Mouse (Mus musculus): ENCODE results near the gene Defa33. TPM values are rescaled to one million over a fixed set of nuclear protein-coding genes. Genes with fewer than 3 reads are reported as not detected.
"Not testable (repeated sequence)": the region's sequence is repeated elsewhere in the genome, so short reads cannot be mapped to it uniquely, and the experiment has no call there.

Defa33 gene
- not detected in 2 replicates for polyA plus RNA-seq (2012; ENCODE audit: insufficient read depth, insufficient read length, missing spikeins)

DNA sequence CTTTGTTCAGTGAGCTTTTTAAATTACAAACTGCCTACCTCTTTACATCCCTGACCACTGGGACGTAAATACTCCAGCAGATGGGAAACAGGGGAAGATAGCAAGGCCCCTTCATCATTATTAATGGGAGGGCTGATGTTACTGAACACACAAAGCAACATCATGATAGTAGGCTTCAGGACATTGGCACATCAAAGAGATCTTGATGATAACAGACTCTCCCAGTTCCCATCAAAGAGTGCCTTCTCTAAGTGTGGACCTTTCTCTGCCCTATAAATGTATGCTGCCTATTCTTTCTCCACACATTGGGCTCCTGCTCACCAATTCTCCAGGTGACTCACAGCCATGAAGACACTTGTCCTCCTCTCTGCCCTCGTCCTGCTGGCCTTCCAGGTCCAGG, at the start of gene Defa33:
Gene Defa33 (plus strand): TSS at position 301 of the 400 bp plus-strand sequence.
- H3K4me1 ChIP-seq (ENCODE audit: control insufficient read depth, insufficient read depth, low read length); H3K27ac ChIP-seq (ENCODE audit: insufficient read depth, low read depth, low read length); H3K4me3 ChIP-seq (ENCODE audit: insufficient read depth, low read length): not testable (repeated sequence)

DNA sequence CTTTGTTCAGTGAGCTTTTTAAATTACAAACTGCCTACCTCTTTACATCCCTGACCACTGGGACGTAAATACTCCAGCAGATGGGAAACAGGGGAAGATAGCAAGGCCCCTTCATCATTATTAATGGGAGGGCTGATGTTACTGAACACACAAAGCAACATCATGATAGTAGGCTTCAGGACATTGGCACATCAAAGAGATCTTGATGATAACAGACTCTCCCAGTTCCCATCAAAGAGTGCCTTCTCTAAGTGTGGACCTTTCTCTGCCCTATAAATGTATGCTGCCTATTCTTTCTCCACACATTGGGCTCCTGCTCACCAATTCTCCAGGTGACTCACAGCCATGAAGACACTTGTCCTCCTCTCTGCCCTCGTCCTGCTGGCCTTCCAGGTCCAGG, 13.4 kb upstream of the Defa33 start, which contains the start of gene Defa2:
Gene Defa2 (plus strand): TSS at position 301 of the 400 bp plus-strand sequence.
- H3K4me1 ChIP-seq (ENCODE audit: control insufficient read depth, insufficient read depth, low read length); H3K27ac ChIP-seq (ENCODE audit: insufficient read depth, low read depth, low read length); H3K4me3 ChIP-seq (ENCODE audit: insufficient read depth, low read length): not testable (repeated sequence)

DNA sequence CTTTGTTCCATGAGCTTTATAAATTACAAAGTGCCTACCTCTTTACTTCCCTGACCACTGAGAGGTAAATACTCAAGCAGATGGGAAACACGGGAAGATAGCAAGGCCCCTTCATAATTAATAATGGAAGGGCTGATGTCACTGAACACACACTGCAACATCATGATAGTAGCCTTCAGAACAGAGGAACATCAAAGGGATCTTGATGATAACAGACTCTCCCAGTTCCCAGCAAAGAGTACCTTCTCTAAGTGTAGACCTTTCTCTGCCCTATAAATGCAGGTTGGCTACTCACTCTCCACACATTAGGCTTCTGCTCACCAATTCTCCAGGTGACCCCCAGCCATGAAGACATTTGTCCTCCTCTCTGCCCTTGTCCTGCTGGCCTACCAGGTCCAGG, 35.5 kb downstream of the Defa33 start, which contains the start of gene Defa36:
Gene Defa36 (plus strand): TSS at position 301 of the 400 bp plus-strand sequence.
- H3K4me1 ChIP-seq (ENCODE audit: control insufficient read depth, insufficient read depth, low read length); H3K27ac ChIP-seq (ENCODE audit: insufficient read depth, low read depth, low read length); H3K4me3 ChIP-seq (ENCODE audit: insufficient read depth, low read length): not testable (repeated sequence)

Other genes starting within 250 kb of the Defa33 start
- not detected in 2 replicates for gene Defa22, start 229.5 kb upstream of the Defa33 start, polyA plus RNA-seq (2012; ENCODE audit: insufficient read depth, insufficient read length, missing spikeins)
- not detected in 2 replicates for gene Defa31, start 200.2 kb upstream of the Defa33 start, polyA plus RNA-seq (2012; ENCODE audit: insufficient read depth, insufficient read length, missing spikeins)
- not detected in 2 replicates for gene Gm15293, start 190.2 kb upstream of the Defa33 start, polyA plus RNA-seq (2012; ENCODE audit: insufficient read depth, insufficient read length, missing spikeins)
- not detected in 2 replicates for gene Gm15292, start 142.1 kb upstream of the Defa33 start, polyA plus RNA-seq (2012; ENCODE audit: insufficient read depth, insufficient read length, missing spikeins)
- not detected in 2 replicates for gene Defa27, start 76.3 kb upstream of the Defa33 start, polyA plus RNA-seq (2012; ENCODE audit: insufficient read depth, insufficient read length, missing spikeins)
- gene Defa29, start 64.8 kb upstream of the Defa33 start, polyA plus RNA-seq (2012; ENCODE audit: insufficient read depth, insufficient read length, missing spikeins), result not detected in 2 replicates
- not detected in 2 replicates for gene Defa2, start 13.3 kb upstream of the Defa33 start, polyA plus RNA-seq (2012; ENCODE audit: insufficient read depth, insufficient read length, missing spikeins)
- not detected in 2 replicates for gene Defa36, start 35.6 kb downstream of the Defa33 start, polyA plus RNA-seq (2012; ENCODE audit: insufficient read depth, insufficient read length, missing spikeins)
- gene Gm7849, start 64.7 kb downstream of the Defa33 start, polyA plus RNA-seq (2012; ENCODE audit: insufficient read depth, insufficient read length, missing spikeins), result not detected in 2 replicates
- not detected in 2 replicates for gene Defa20, start 117.4 kb downstream of the Defa33 start, polyA plus RNA-seq (2012; ENCODE audit: insufficient read depth, insufficient read length, missing spikeins)
- gene Defa32, start 137.2 kb downstream of the Defa33 start, polyA plus RNA-seq (2012; ENCODE audit: insufficient read depth, insufficient read length, missing spikeins), result not detected in 2 replicates
- not detected in 2 replicates for gene Defa37, start 173.6 kb downstream of the Defa33 start, polyA plus RNA-seq (2012; ENCODE audit: insufficient read depth, insufficient read length, missing spikeins)
- gene Defa28, start 191.2 kb downstream of the Defa33 start, polyA plus RNA-seq (2012; ENCODE audit: insufficient read depth, insufficient read length, missing spikeins), result not detected in 2 replicates
- gene Gm7861, start 202.7 kb downstream of the Defa33 start, polyA plus RNA-seq (2012; ENCODE audit: insufficient read depth, insufficient read length, missing spikeins), result not detected in 2 replicates
- not detected in 2 replicates for gene Defa26, start 226.4 kb downstream of the Defa33 start, polyA plus RNA-seq (2012; ENCODE audit: insufficient read depth, insufficient read length, missing spikeins)

Data from bone marrow macrophage, adult 2 months (primary cell).